Mouse (Mus musculus): Measurements from ENCODE around the gene Naaa. TPM values are rescaled to one million over a fixed set of nuclear protein-coding genes. Genes with fewer than 3 reads are reported as not detected.

The Naaa gene
- polyA plus RNA-seq, 2 experiments: 4.3 to 4.5 TPM

- H3K36me3 ChIP-seq (replicated peaks; ENCODE audit: control insufficient read depth, insufficient read depth, low read depth): no peaks in the 10 kb centered on the region
- H3K9me3 ChIP-seq (ENCODE audit: control insufficient read depth, low read length): no peaks in the 10 kb centered on the region
- 60% methylated on average over 11 of the region's 11 CpGs for WGBS (ENCODE audit: insufficient replicate concordance)
- no peak overlapping the region for H3K27ac ChIP-seq
- no peak overlapping the region for H3K4me2 ChIP-seq (ENCODE audit: low read depth)
- H3K9ac ChIP-seq (replicated peaks): no peak overlapping the region
- ATAC-seq (ENCODE audit: insufficient read depth): no peak
- no peaks in the 10 kb centered on the region; the same call in 1 of the 2 replicates for H3K27me3 ChIP-seq (ENCODE audit: control insufficient read depth, insufficient read depth, low read length)
- no peak overlapping the region for H3K4me3 ChIP-seq (ENCODE audit: insufficient read depth in 1 of 2, low read depth in 2 of 2, low read length in 2 of 2)
- no peak for DNase-seq (ENCODE audit: low read depth in 3 of 3, low spot score in 3 of 3)
- TF ChIP-seq CTCF (IDR thresholded peaks at IDR 0.05; ENCODE audit: low read depth) (no peak), EP300 (IDR thresholded peaks at IDR 0.05; ENCODE audit: low read depth) (no peak)
- H3K4me1 ChIP-seq (replicated peaks; ENCODE audit: control insufficient read depth in 2 of 2, insufficient read depth in 2 of 2, low read length in 1 of 2): no peaks in the 10 kb centered on the region
Measured at GRCm38 (mm10) chr5:92230306-92230705, 47.7 kb downstream of the Naaa start.

GRCm38 (mm10) chr5:92229514-92229913 lies 48.5 kb downstream of the Naaa start:
- TF ChIP-seq CTCF (IDR thresholded peaks at IDR 0.05; ENCODE audit: low read depth): no peak
- no peak for TF ChIP-seq EP300 (IDR thresholded peaks at IDR 0.05; ENCODE audit: low read depth)
- Histone ChIP-seq H3K4me1 (replicated peaks; ENCODE audit: control insufficient read depth in 2 of 2, insufficient read depth in 2 of 2, low read length in 1 of 2) (no peaks in the 10 kb centered on the region), H3K4me3 (ENCODE audit: insufficient read depth in 1 of 2, low read depth in 2 of 2, low read length in 2 of 2) (no peak overlapping the region), H3K9ac (replicated peaks) (no peak overlapping the region), H3K4me2 (ENCODE audit: low read depth) (no peak overlapping the region), H3K36me3 (replicated peaks; ENCODE audit: control insufficient read depth, insufficient read depth, low read depth) (no peaks in the 10 kb centered on the region), H3K9me3 (ENCODE audit: control insufficient read depth, low read length) (no peaks in the 10 kb centered on the region), H3K27me3 (ENCODE audit: control insufficient read depth, insufficient read depth, low read length) (no peaks in the 10 kb centered on the region; the same call in 1 of the 2 replicates), H3K27ac (no peak overlapping the region)
- ATAC-seq (ENCODE audit: insufficient read depth) (no peak), DNase-seq (ENCODE audit: low read depth in 3 of 3, low spot score in 3 of 3) (no peak)
- 77% methylated on average over 3 of the region's 3 CpGs for WGBS (ENCODE audit: insufficient replicate concordance)

GRCm38 (mm10) chr5:92228776-92229175 lies 49.2 kb downstream of the Naaa start:
- ATAC-seq (ENCODE audit: insufficient read depth): no peak
- WGBS (ENCODE audit: insufficient replicate concordance): 33% methylated on average over 10 of the region's 10 CpGs

GRCm38 (mm10) chr5:92227782-92228181 lies 50.2 kb downstream of the Naaa start:
- Histone ChIP-seq H3K36me3 (replicated peaks; ENCODE audit: control insufficient read depth, insufficient read depth, low read depth) (no peaks in the 10 kb centered on the region), H3K4me2 (ENCODE audit: low read depth) (no peak overlapping the region), H3K4me1 (replicated peaks; ENCODE audit: control insufficient read depth in 2 of 2, insufficient read depth in 2 of 2, low read length in 1 of 2) (no peaks in the 10 kb centered on the region), H3K27ac (no peak overlapping the region), H3K9me3 (ENCODE audit: control insufficient read depth, low read length) (no peaks in the 10 kb centered on the region), H3K27me3 (ENCODE audit: control insufficient read depth, insufficient read depth, low read length) (no peaks in the 10 kb centered on the region; the same call in 1 of the 2 replicates), H3K4me3 (ENCODE audit: insufficient read depth in 1 of 2, low read depth in 2 of 2, low read length in 2 of 2) (no peak overlapping the region), H3K9ac (replicated peaks) (no peak overlapping the region)
- ATAC-seq (ENCODE audit: insufficient read depth) (no peak), DNase-seq (ENCODE audit: low read depth in 3 of 3, low spot score in 3 of 3) (no peak)
- WGBS (ENCODE audit: insufficient replicate concordance): 60% methylated on average over 7 of the region's 7 CpGs
- TF ChIP-seq EP300 (IDR thresholded peaks at IDR 0.05; ENCODE audit: low read depth): no peak
- TF ChIP-seq CTCF (IDR thresholded peaks at IDR 0.05; ENCODE audit: low read depth): no peak

More at GRCm38 (mm10) chr5:92228776-92229175, 49.2 kb downstream of the Naaa start:
- Histone ChIP-seq H3K27me3 (ENCODE audit: control insufficient read depth, insufficient read depth, low read length) (no peaks in the 10 kb centered on the region; the same call in 1 of the 2 replicates), H3K4me2 (ENCODE audit: low read depth) (no peak overlapping the region), H3K9ac (replicated peaks) (no peak overlapping the region), H3K4me1 (replicated peaks; ENCODE audit: control insufficient read depth in 2 of 2, insufficient read depth in 2 of 2, low read length in 1 of 2) (no peaks in the 10 kb centered on the region), H3K36me3 (replicated peaks; ENCODE audit: control insufficient read depth, insufficient read depth, low read depth) (no peaks in the 10 kb centered on the region), H3K9me3 (ENCODE audit: control insufficient read depth, low read length) (no peaks in the 10 kb centered on the region), H3K27ac (no peak overlapping the region), H3K4me3 (ENCODE audit: insufficient read depth in 1 of 2, low read depth in 2 of 2, low read length in 2 of 2) (no peak overlapping the region)
- no peak for DNase-seq (ENCODE audit: low read depth in 3 of 3, low spot score in 3 of 3)
- TF ChIP-seq EP300 (IDR thresholded peaks at IDR 0.05; ENCODE audit: low read depth) (no peak), CTCF (IDR thresholded peaks at IDR 0.05; ENCODE audit: low read depth) (no peak)

- ATAC-seq (ENCODE audit: insufficient read depth): no peak
Measured at GRCm38 (mm10) chr5:92220287-92220902, 57.6 kb downstream of the Naaa start.

More at GRCm38 (mm10) chr5:92220287-92220902, 57.6 kb downstream of the Naaa start:
- Histone ChIP-seq H3K27ac (no peak overlapping the region), H3K4me2 (ENCODE audit: low read depth) (no peak overlapping the region), H3K4me3 (ENCODE audit: insufficient read depth in 1 of 2, low read depth in 2 of 2, low read length in 2 of 2) (no peak overlapping the region), H3K36me3 (replicated peaks; ENCODE audit: control insufficient read depth, insufficient read depth, low read depth) (no peaks in the 10 kb centered on the region), H3K4me1 (replicated peaks; ENCODE audit: control insufficient read depth in 2 of 2, insufficient read depth in 2 of 2, low read length in 1 of 2) (no peaks in the 10 kb centered on the region), H3K9me3 (ENCODE audit: control insufficient read depth, low read length) (no peaks in the 10 kb centered on the region), H3K9ac (replicated peaks) (no peak overlapping the region), H3K27me3 (ENCODE audit: control insufficient read depth, insufficient read depth, low read length) (no peaks in the 10 kb centered on the region)
- DNase-seq (ENCODE audit: low read depth in 3 of 3, low spot score in 3 of 3): no peak
- 66% methylated on average over 8 of the region's 8 CpGs for WGBS (ENCODE audit: insufficient replicate concordance)
- TF ChIP-seq EP300 (IDR thresholded peaks at IDR 0.05; ENCODE audit: low read depth) (no peak), CTCF (IDR thresholded peaks at IDR 0.05; ENCODE audit: low read depth) (no peak)
